Mouse (Mus musculus): ENCODE measurements around the gene Slc46a3. TPM values are rescaled to one million over a fixed set of nuclear protein-coding genes. Genes with fewer than 3 reads are reported as not detected.
"Not testable (repeated sequence)": the region's sequence is repeated elsewhere in the genome, so short reads cannot be mapped to it uniquely, and the experiment has no call there.

Slc46a3 gene
- polyA plus RNA-seq, 1 experiment = 2.4 TPM

DNA sequence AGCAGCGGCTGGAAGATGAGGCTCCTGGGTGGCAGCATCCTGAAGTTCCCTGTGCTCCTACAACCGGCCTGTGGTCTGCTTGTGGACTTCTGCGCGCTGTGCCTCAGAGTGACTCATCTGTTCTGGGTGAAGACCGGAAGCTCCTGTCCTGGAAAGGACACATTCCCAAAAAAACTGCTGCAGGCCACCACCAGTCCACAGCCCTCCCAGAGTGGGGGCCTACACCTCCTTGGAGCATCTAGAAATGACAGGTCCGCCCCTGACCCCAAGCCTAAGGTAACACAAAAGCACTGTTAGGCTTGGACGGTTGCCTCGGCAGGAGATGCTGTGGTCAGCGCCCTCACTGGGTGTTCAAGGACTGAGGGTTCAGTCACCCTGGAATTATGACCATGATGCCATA is 8.6 kb upstream of the Slc46a3 start:
- H3K36me3 ChIP-seq (ENCODE audit: control insufficient read depth, insufficient read depth) = no peaks in the 10 kb centered on the region
- no peak for TF ChIP-seq POLR2A (IDR thresholded peaks at IDR 0.05; ENCODE audit: insufficient read length, low read depth)
- TF ChIP-seq USF1 (IDR thresholded peaks at IDR 0.05; ENCODE audit: low read depth) = no peak
- TF ChIP-seq E2F4 (IDR thresholded peaks at IDR 0.05; ENCODE audit: insufficient read depth) = no peak
- no peak for TF ChIP-seq CEBPB (IDR thresholded peaks at IDR 0.05; ENCODE audit: insufficient read depth, poor library complexity, severe bottlenecking)
- no peak for TF ChIP-seq REST (IDR thresholded peaks at IDR 0.05; ENCODE audit: insufficient read depth, insufficient read length)
- no peak for TF ChIP-seq MYOD1 (IDR thresholded peaks at IDR 0.05; ENCODE audit: control insufficient read depth in 1 of 3, insufficient read length in 2 of 3, low read depth in 2 of 3)
- no peak for TF ChIP-seq POLR2AphosphoS2 (IDR thresholded peaks at IDR 0.05; ENCODE audit: insufficient read length, low read depth)
- no peak for TF ChIP-seq MYOG (IDR thresholded peaks at IDR 0.05; ENCODE audit: control insufficient read depth in 1 of 3, insufficient read depth in 1 of 3, insufficient read length in 2 of 3, low read depth in 2 of 3)
- TF ChIP-seq TCF3 (IDR thresholded peaks at IDR 0.05; ENCODE audit: insufficient read length, low read depth) = no peak
- no peaks in the 10 kb centered on the region for H3K79me2 ChIP-seq (ENCODE audit: control insufficient read depth, insufficient read depth)
- no peak overlapping the region for H3K4me3 ChIP-seq
- no peak overlapping the region for H3ac ChIP-seq (ENCODE audit: control insufficient read depth, insufficient read length)
- H3K27me3 ChIP-seq (ENCODE audit: control insufficient read depth, insufficient read depth, insufficient read length) = no peaks in the 10 kb centered on the region
- H3K4me2 ChIP-seq (ENCODE audit: low read depth) = no peak overlapping the region

DNA sequence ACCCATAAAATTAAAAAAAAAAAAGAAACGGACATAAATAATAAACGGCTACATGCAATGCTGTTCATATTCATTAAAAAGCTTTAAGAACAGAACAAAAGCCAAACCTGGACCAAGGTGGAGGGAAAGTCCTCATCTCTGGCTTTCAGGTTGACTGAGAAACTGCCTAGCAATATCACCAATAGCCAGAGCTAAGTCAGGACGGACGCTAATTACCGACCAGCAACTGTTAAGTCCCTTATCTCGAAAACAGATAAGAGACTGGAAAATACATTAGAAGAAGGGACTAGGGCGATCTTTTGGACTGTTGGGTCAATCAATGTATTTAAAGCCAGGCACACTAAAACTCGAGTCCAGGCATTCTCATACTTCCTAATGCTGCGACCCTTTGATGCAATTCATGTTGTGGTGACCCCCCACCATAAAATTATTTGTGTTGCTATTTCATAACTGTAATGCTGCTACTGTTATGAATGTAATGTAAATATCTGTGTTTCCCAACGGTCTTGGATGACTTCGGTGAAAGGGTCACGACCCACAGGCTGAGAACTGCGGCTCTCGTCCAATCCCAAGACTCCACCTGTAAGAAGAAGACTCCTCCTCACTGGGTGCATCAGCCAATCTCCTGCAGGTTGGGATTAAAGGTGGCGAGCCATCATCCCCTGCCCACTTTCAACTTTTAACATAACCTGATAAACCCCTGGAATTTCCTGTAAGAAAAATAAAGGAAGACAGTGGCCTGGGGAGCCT is 7.6 kb upstream of the Slc46a3 start:
- Histone ChIP-seq H3K4me2 (ENCODE audit: low read depth) (no peak overlapping the region), H3K27me3 (ENCODE audit: control insufficient read depth, insufficient read depth, insufficient read length) (no peaks in the 10 kb centered on the region), H3K79me2 (ENCODE audit: control insufficient read depth, insufficient read depth) (no peaks in the 10 kb centered on the region), H3K36me3 (ENCODE audit: control insufficient read depth, insufficient read depth) (no peaks in the 10 kb centered on the region), H3K4me3 (no peak overlapping the region), H3ac (ENCODE audit: control insufficient read depth, insufficient read length) (no peak overlapping the region)
- TF ChIP-seq MAX (IDR thresholded peaks at IDR 0.05; ENCODE audit: low read depth) = no peak
- no peak for TF ChIP-seq SRF (IDR thresholded peaks at IDR 0.05; ENCODE audit: control insufficient read depth, insufficient read length, low read depth)
- TF ChIP-seq E2F4 (IDR thresholded peaks at IDR 0.05; ENCODE audit: insufficient read depth) = no peak
- TF ChIP-seq REST (IDR thresholded peaks at IDR 0.05; ENCODE audit: insufficient read depth, insufficient read length) = no peak
- no peak for TF ChIP-seq CEBPB (IDR thresholded peaks at IDR 0.05; ENCODE audit: insufficient read depth, poor library complexity, severe bottlenecking)
- no peak for TF ChIP-seq POLR2A (IDR thresholded peaks at IDR 0.05; ENCODE audit: insufficient read length, low read depth)
- TF ChIP-seq MYOD1 (IDR thresholded peaks at IDR 0.05; ENCODE audit: control insufficient read depth in 1 of 3, insufficient read length in 2 of 3, low read depth in 2 of 3) = no peak
- TF ChIP-seq USF1 (IDR thresholded peaks at IDR 0.05; ENCODE audit: low read depth) = no peak
- no peak for TF ChIP-seq TCF12 (IDR thresholded peaks at IDR 0.05; ENCODE audit: insufficient read depth, poor library complexity, severe bottlenecking)
- TF ChIP-seq MYOG (IDR thresholded peaks at IDR 0.05; ENCODE audit: control insufficient read depth in 1 of 3, insufficient read depth in 1 of 3, insufficient read length in 2 of 3, low read depth in 2 of 3) = no peak
- no peak for TF ChIP-seq POLR2AphosphoS2 (IDR thresholded peaks at IDR 0.05; ENCODE audit: insufficient read length, low read depth)
- no peak for TF ChIP-seq TCF3 (IDR thresholded peaks at IDR 0.05; ENCODE audit: insufficient read length, low read depth)

DNA sequence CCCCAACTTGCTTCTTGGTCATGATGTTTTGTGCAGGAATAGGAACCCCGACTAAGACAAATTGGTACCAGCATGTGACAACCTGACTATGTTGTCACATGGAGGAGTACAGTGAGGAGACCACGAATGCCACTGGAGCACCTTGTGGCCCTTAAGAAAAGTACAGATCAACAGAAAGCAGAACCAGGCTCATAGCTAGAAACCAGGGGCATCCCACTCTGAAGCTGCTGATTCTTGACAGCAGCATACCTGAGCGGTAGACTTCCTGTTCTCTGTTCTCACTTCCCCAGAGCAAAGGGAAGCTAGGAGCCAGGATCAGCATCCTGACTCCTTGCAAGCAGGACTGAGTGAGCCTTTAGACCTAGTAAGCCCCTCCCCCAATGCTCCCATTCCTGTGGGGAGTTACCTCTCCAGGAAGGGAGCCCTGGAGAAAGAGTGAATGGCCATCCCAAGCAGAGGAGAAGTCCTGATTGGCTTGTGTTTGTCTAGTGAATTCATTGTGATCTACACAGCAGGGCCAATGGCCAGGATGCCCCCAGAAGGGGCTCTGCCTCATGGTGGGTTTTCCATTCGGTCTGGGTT is 4.4 kb upstream of the Slc46a3 start:
- H3ac ChIP-seq (ENCODE audit: control insufficient read depth, insufficient read length) = no peak overlapping the region
- H3K27me3 ChIP-seq (ENCODE audit: control insufficient read depth, insufficient read depth, insufficient read length) = no peaks in the 10 kb centered on the region
- H3K4me3 ChIP-seq = no peak overlapping the region
- no peak overlapping the region for H3K4me2 ChIP-seq (ENCODE audit: low read depth)
- TF ChIP-seq POLR2AphosphoS2 (IDR thresholded peaks at IDR 0.05; ENCODE audit: insufficient read length, low read depth) = no peak
- TF ChIP-seq E2F4 (IDR thresholded peaks at IDR 0.05; ENCODE audit: insufficient read depth) = no peak
- no peak for TF ChIP-seq MYOG (IDR thresholded peaks at IDR 0.05; ENCODE audit: control insufficient read depth in 1 of 3, insufficient read depth in 1 of 3, insufficient read length in 2 of 3, low read depth in 2 of 3)
- no peak for TF ChIP-seq REST (IDR thresholded peaks at IDR 0.05; ENCODE audit: insufficient read depth, insufficient read length)
- no peak for TF ChIP-seq CEBPB (IDR thresholded peaks at IDR 0.05; ENCODE audit: insufficient read depth, poor library complexity, severe bottlenecking)
- TF ChIP-seq SRF (IDR thresholded peaks at IDR 0.05; ENCODE audit: control insufficient read depth, insufficient read length, low read depth) = no peak
- no peak for TF ChIP-seq MYOD1 (IDR thresholded peaks at IDR 0.05; ENCODE audit: control insufficient read depth in 1 of 3, insufficient read length in 2 of 3, low read depth in 2 of 3)
- no peak for TF ChIP-seq TCF3 (IDR thresholded peaks at IDR 0.05; ENCODE audit: insufficient read length, low read depth)
- TF ChIP-seq MAX (IDR thresholded peaks at IDR 0.05; ENCODE audit: low read depth) = no peak
- no peak for TF ChIP-seq TCF12 (IDR thresholded peaks at IDR 0.05; ENCODE audit: insufficient read depth, poor library complexity, severe bottlenecking)
- no peak for TF ChIP-seq USF1 (IDR thresholded peaks at IDR 0.05; ENCODE audit: low read depth)
- TF ChIP-seq POLR2A (IDR thresholded peaks at IDR 0.05; ENCODE audit: insufficient read length, low read depth) = no peak
- H3K79me2 ChIP-seq (ENCODE audit: control insufficient read depth, insufficient read depth) = no peaks in the 10 kb centered on the region
- no peaks in the 10 kb centered on the region for H3K36me3 ChIP-seq (ENCODE audit: control insufficient read depth, insufficient read depth)

DNA sequence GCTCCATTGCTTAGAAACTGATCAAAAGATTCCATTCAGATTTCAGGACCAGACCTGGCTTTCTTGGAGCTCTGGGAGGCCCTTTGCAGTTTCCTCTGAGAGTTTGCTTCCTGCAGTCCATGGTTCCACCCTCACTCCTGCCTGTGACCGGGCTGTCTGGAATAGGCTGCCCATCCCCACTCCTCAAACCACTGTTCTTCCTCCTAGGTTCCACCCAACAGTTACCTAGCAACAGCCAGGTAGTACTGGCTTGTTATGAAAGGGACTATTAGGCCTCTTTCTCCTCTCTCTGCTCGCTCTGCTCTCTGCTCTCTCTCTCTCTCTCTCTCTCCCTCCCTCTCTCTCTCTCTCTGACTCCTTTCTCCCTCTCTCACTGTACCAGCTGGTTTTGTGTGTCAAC is 3.6 kb upstream of the Slc46a3 start:
- TF ChIP-seq TCF3 (IDR thresholded peaks at IDR 0.05; ENCODE audit: insufficient read length, low read depth) (no peak), MAX (IDR thresholded peaks at IDR 0.05; ENCODE audit: low read depth) (no peak), CEBPB (IDR thresholded peaks at IDR 0.05; ENCODE audit: insufficient read depth, poor library complexity, severe bottlenecking) (no peak), E2F4 (IDR thresholded peaks at IDR 0.05; ENCODE audit: insufficient read depth) (no peak), SRF (IDR thresholded peaks at IDR 0.05; ENCODE audit: control insufficient read depth, insufficient read length, low read depth) (no peak), MYOG (IDR thresholded peaks at IDR 0.05; ENCODE audit: control insufficient read depth in 1 of 3, insufficient read depth in 1 of 3, insufficient read length in 2 of 3, low read depth in 2 of 3) (no peak), MYOD1 (IDR thresholded peaks at IDR 0.05; ENCODE audit: control insufficient read depth in 1 of 3, insufficient read length in 2 of 3, low read depth in 2 of 3) (no peak), USF1 (IDR thresholded peaks at IDR 0.05; ENCODE audit: low read depth) (no peak), REST (IDR thresholded peaks at IDR 0.05; ENCODE audit: insufficient read depth, insufficient read length) (no peak), POLR2A (IDR thresholded peaks at IDR 0.05; ENCODE audit: insufficient read length, low read depth) (no peak), TCF12 (IDR thresholded peaks at IDR 0.05; ENCODE audit: insufficient read depth, poor library complexity, severe bottlenecking) (no peak), POLR2AphosphoS2 (IDR thresholded peaks at IDR 0.05; ENCODE audit: insufficient read length, low read depth) (no peak)
- H3K79me2 ChIP-seq (ENCODE audit: control insufficient read depth, insufficient read depth) = no peaks in the 10 kb centered on the region
- H3K4me3 ChIP-seq = no peak overlapping the region
- no peak overlapping the region for H3K4me2 ChIP-seq (ENCODE audit: low read depth)
- no peaks in the 10 kb centered on the region for H3K27me3 ChIP-seq (ENCODE audit: control insufficient read depth, insufficient read depth, insufficient read length)
- no peak overlapping the region for H3ac ChIP-seq (ENCODE audit: control insufficient read depth, insufficient read length)
- H3K36me3 ChIP-seq (ENCODE audit: control insufficient read depth, insufficient read depth) = no peaks in the 10 kb centered on the region

DNA sequence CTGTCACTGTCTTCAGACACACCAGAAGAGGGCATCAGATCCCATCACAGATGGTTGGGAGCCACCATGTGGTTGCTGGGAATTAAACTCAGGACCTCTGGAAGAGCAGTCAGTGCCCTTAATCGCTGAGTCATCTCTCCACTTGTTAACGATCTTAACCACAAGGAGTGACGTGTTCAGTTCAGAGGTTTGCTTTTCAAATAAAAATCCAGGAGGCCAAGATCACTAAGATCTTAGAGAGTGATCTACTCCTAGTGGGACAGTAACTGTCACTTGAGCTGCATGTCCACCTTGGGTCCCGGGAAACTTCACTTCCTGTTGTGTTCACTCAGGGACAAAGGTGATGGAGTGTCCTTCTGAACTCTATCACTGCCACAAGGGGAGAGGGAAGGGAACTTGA is 1.9 kb upstream of the Slc46a3 start:
- H3K4me3 ChIP-seq; H3K4me2 ChIP-seq (ENCODE audit: low read depth); H3K36me3 ChIP-seq (ENCODE audit: control insufficient read depth, insufficient read depth); H3ac ChIP-seq (ENCODE audit: control insufficient read depth, insufficient read length); H3K79me2 ChIP-seq (ENCODE audit: control insufficient read depth, insufficient read depth); H3K27me3 ChIP-seq (ENCODE audit: control insufficient read depth, insufficient read depth, insufficient read length): not testable (repeated sequence)

All from myocyte (in vitro differentiated cells).